Mouse (Mus musculus): ENCODE data around the gene Rasgrf2.

The Rasgrf2 gene

DNA sequence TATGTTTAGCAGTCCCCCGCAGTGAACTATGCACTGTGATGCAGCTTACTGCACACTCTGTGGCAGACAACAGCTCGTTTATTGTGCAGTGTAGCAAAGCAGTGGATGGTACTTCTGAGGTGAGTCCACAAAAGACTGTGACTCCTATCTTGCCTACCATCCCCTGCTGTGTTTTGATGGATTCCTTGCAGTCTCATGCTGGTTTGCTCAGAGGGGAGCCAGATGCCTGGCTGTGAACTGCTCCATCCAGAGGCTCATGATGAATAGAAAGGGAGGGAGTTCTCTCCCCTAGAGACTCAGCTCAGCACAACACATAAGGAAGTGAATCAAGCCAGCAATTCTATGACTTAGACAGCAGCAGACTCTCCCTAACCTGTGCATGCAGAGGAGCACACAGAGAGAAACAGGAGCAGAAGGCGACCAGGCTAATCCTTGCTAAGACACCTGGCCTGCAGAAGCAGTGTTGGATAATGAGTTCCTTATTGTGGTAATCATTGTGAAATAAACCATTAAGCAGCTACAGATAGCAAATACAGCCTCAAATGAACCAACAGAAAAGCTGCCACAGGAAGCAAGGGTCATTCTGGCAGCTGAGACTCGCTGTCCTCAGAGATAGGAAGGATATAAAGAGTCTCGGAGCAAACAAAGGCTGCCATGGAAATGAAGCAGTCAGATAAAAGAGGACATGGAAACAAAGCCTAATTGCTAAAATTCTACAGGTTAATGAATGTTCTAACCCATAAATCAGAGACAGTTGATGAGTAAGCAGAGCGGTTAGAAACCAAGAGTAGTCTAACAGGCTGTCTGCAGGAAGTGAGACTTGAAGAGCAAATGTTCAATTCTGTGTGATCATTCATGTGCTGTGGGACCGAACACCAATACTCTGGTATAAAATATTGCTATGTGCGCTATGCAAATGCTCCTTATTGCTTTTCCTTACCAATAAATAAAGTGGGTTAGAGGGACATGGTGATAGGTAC is 89.6 kb downstream of the Rasgrf2 start:
- peak in 1 of 2 experiments; percentile 6 for DNase-seq

DNA sequence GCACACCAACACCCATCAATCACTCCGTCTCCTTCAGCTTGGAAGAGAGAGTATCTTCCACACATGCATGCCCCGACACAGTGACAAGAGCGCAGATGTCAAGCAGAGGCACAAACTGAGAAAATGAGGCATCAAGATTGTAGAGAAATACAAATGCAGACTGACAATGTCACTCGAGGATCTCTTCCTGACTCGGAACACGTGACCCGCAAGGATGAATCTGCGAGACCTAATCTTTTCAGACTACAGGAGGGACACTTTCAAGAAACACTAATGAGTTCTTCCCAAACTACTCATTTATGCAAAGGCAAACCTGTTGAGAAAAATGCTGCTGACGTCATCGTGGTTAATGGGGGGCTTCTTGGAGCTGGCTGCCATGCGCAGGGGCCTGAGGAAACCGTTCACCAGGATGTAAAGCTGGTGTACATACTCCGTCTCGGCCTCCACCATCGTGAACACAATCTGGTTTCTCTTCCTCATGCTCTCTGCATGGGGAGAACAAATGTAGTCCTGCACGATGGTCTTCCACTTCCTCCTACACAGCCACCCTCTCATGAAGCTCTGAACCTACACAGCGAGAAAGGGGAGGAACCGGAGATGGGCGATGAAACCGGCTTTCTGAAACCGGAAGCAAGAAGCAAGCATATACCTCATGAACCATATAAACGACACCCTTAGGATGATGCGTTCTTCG is 100.9 kb downstream of the Rasgrf2 start:
- no peak for DNase-seq

DNA sequence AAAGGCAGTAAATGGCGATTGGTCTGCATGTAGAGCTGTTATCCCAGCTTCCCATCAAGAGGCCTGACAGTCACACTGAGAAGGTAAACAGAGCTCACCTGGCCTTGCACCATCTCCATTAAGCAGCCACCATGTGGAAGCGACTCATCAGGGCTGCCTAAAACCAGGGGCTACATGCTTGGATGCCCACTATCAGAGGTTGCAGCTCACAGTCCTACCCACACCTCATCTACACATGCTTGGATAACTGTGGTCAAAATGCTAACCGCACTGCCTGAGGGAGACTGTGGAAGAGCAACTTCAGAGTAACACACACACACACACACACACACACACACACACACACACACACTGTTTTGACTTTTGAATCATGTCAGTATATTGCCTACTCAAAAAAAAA is 101.8 kb downstream of the Rasgrf2 start:
- DNase-seq = no peak

- DNase-seq = no peak
Measured at GRCm38 (mm10) chr13:92027951-92028350, 103.5 kb downstream of the Rasgrf2 start.

DNA sequence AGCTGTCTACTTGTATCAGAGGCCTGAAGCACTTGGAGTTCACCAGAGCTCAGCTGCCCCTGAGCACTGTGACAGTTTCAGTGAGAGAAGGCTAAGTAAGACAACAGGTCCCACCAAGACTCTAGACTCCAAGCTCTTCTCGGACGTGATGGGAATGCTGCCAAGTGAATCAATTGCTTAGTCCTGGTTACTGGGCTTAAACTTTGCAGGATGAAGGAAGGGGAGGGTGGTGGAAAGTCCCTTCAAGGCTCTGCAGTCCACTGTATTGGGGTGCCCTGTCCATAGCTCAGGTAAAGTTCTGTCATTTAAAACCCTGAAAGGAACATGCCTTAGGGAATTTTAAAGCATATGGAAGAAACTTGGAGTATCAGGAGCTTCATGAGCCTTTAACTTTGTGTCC is 104.8 kb downstream of the Rasgrf2 start:
- DNase-seq = no peak

DNA sequence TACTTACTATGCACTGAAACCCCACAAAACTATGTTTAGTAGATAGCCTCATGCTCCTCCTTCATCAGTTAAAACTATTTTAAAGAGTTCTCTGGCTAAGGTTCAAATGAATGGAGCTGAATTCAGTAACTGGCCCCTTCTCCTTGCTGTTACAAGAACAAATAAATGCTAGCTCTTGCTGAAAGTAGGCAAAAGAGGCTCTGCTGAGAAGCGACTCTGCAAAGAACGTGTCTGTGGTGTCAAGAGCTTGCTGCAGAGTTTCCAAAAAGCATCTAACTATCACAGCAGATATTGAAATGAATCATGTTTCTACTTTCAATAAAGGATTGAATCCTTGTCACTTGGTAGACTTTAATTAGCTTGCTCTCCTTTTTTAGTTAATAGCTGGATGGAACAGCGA is 106.3 kb downstream of the Rasgrf2 start:
- DNase-seq = no peak

DNA sequence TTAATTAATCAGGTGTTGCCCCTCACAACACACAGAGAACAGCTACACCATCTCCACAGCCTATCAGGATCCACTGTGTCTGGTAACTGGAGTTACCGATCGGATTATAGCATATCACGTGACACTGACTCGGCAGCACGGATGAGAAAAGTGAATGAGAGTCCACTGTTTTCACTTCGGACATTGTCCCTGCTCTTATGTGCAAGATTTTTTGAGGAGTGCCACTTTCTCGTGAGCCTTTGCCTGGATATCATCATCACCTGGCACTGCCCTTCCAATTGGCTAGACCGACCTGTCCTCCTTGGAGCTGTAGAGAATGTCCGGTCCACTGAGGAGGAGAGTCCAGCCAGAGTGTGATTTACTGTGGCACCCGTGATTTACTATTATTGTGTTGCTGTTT is 109.3 kb downstream of the Rasgrf2 start:
- no peak for DNase-seq

- DNase-seq = no peak
Measured at GRCm38 (mm10) chr13:91996929-91997328, 134.5 kb downstream of the Rasgrf2 start.

DNA sequence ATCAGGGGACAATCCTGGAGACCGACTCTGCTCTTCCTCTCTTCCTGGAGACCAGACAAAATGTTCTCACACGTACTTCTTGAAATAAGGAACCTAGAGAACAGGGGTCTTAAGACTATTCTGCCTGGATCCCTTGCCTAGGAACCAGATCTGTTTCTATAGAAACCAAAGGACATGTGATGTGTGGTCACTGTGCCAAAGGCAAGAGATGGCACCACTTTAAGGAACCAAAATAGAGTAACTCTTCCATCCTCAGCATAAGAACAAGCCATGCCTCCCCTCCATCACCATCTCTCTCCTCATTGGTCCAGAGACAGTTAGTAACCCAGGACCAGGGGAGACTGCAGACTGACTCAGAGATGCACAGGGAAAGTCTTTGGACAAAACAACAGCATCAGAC is 140.0 kb downstream of the Rasgrf2 start:
- DNase-seq = no peak

DNA sequence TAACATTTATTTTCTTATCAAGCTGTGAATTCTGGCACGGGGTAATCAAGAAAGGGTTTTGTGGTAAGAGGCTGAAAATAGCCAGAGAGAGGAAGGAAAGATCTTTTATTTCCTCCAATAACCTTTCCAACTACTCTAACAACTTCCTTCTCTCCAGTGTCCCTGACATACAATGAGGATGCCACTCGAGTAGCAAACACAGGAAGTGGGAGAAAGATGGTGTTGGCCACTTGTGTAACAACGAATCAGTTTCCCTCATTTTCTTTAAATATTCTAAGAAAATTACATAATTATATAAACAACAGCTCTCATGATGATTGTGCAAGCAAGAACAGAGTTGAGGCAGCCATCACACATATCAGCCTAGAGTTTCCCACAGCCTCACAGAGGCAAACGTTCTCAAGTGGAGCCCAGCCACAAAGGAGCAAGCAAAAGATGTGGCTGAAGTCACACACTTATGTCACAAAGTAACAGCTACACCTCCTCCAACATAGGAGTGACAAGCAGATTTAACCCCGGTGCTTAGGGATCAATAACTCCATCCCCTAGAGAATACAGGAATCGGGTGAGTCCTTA is 140.7 kb downstream of the Rasgrf2 start:
- DNase-seq = no peak

- DNase-seq = no peak
Measured at GRCm38 (mm10) chr13:91988378-91988777, 143.1 kb downstream of the Rasgrf2 start.

GRCm38 (mm10) chr13:91986958-91987357 is 144.5 kb downstream of the Rasgrf2 start:
- no peak for DNase-seq

DNA sequence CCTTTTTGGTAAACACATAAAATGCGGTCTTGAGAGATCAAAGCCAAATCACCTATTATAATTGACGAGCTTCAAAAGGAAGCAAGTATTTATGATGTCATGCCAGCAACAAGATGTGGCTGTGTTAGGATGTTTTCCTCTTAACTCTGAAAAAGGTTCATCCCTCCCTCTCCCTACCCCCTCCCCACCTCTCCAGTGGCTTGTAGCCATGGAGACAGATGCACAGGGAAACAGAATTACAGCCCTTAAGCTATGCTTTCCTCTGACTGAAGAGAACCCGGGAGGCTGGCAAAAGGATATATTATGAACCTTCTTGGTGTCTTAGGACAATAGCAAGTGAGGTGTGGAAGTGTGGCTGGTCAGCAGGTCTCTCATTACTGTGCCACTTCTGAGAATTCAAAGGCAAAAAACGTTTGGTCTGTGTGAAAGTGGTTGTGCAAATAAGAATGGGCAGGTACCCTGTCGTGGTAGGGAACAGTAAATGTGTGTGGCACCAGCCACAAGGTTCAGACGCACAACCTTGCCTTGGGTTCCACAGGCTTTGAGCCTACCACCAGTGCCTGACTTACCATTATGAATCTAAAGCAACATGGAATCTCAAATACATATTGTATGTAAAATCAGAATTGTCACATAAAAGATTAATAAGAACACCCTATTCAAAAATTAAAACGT is 145.4 kb downstream of the Rasgrf2 start:
- no peak for DNase-seq

GRCm38 (mm10) chr13:91985019-91985418 is 146.4 kb downstream of the Rasgrf2 start:
- no peak for DNase-seq

- no peak for DNase-seq
Measured at GRCm38 (mm10) chr13:91982080-91982479, 149.4 kb downstream of the Rasgrf2 start.

DNA sequence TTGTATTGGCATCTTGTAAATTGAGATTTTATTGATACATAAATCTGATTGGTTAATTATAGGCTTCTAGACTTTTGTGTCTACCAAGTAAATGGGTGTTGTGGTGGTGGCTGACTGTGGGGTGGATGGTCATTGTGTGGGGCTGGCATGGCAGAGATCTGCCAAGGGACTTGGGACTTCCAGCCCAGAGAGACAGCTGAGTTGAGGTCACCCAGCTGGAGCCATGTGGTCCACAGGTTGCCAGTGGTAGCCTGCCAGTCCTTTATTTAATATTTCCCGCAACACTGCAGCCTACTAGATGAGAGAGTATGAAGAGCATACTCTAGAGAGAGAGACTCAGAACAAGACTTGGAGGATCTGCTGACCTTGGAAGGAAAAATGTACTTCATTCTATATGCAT is 150.0 kb downstream of the Rasgrf2 start:
- DNase-seq = no peak

DNA sequence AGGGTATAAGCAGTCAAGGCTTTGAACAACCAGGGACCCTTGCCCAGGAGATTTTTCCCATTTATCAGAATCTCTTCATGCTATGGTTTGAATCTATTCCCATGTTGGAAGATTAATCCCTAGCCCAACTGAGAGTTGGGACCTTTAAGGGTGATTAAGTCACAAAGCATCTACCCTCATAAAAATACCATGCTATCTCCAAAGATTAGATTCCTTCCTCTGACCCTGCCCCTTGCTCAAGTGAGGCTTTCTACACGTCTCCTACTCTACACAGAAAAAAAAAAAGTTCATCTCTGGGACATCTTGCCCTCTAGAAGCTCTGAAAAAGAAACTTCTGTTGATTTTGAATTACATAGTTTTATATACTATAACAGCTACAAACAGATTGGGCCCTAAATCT is 154.5 kb downstream of the Rasgrf2 start:
- no peak for DNase-seq

DNA sequence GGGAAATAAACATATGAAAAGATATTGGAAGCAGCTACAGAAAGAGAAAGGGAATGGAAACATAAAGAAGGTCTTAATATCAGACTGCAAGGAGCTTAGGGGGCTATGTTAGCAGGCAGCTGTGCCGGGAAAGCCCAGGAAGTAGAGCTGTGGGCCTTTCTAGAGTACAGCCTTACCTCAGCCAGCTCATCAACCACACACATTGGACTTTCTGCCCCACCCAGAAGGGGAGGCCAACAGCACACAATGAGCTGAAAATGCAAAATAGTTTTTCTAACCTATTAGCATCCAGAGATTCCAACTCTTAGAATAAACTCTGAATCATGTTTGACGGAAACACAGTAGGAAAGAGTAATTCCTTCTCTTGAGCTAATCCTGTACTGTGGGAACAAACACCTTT is 154.9 kb downstream of the Rasgrf2 start:
- DNase-seq = no peak

- no peak for DNase-seq
Measured at GRCm38 (mm10) chr13:91974154-91974553, 157.3 kb downstream of the Rasgrf2 start.

- DNase-seq = no peak
Measured at GRCm38 (mm10) chr13:91971246-91971645, 160.2 kb downstream of the Rasgrf2 start.

GRCm38 (mm10) chr13:91956474-91956873 is 175.0 kb downstream of the Rasgrf2 start:
- DNase-seq = no peak

GRCm38 (mm10) chr13:91955646-91956045 is 175.8 kb downstream of the Rasgrf2 start:
- DNase-seq = no peak

DNA sequence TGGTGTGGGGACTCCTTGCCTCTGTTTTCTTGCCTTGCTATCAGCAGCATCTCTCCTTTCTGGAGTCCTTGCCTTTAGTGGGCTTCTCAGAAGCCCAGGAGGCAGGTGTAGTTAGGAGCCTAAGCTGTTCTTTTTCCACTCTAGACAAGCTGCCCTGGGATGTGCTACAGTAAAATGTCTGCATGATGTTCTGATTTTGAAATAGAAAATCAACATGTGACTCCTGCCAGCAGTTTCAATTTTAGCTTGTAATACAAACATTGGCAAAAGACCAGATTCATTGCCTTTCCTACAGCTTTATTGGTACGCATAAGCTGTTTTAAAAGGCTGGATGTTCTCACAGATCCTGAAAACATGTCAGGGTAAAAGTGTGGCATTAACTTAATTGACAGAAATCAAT is 176.3 kb downstream of the Rasgrf2 start:
- DNase-seq = no peak
